Mouse (Mus musculus) ES-E14 (cell line): ENCODE results near the gene Ralb. TPM values are rescaled to one million over a fixed set of nuclear protein-coding genes. Genes with fewer than 3 reads are reported as not detected.

Experiments
- DNase-seq: peaks from one replicate; pipeline ENCODE4 v3.0.0-alpha.2; 2013; ENCODE audit warnings: low read depth, low spot score
- H3K27ac ChIP-seq: 2 replicates; pipeline ENCODE4 v1.5.1; 2012; ENCODE audit warnings: low read depth, mild to moderate bottlenecking, low read length, moderate library complexity, mixed read lengths; ENCODE audit not compliant: poor library complexity, insufficient read depth, severe bottlenecking
- H3K36me3 ChIP-seq: 2 replicates; pipeline ENCODE4 v1.6.1; 2012; ENCODE audit warnings: mild to moderate bottlenecking, low read length, moderate library complexity, mixed read lengths; ENCODE audit not compliant: control insufficient read depth, poor library complexity, insufficient read depth, severe bottlenecking
- H3K4me1 ChIP-seq, 2 experiments: fragments of 150-350 bp in 1 of 2; sonication (generic) in 1 of 2; 2 replicates each; pipeline ENCODE4 v1.6.1; 2012; ENCODE audit warnings: low read length in 2 of 2, mild to moderate bottlenecking in 1 of 2, mixed read lengths in 1 of 2; ENCODE audit not compliant: control insufficient read depth in 2 of 2, insufficient read depth in 2 of 2, poor library complexity in 1 of 2
- H3K4me3 ChIP-seq, 2 experiments: fragments of 150-350 bp in 1 of 2; sonication (generic) in 1 of 2; 2 replicates each; pipeline ENCODE4 v1.5.1; 2012; ENCODE audit warnings: low read length in 2 of 2, low read depth in 1 of 2, mild to moderate bottlenecking in 1 of 2, mixed read lengths in 1 of 2; ENCODE audit not compliant: insufficient read depth in 1 of 2, poor library complexity in 1 of 2, severe bottlenecking in 1 of 2
- H3K9ac ChIP-seq: 2 replicates; pipeline ENCODE4 v1.6.1; 2012; ENCODE audit warnings: low read depth, mild to moderate bottlenecking, low read length, mixed read lengths; ENCODE audit not compliant: poor library complexity, insufficient read depth, severe bottlenecking
- H3K9me3 ChIP-seq: fragments of 150-350 bp; sonication (generic); 2 replicates; pipeline ENCODE4 v1.6.1; 2012; ENCODE audit warnings: low read depth, mild to moderate bottlenecking, low read length; ENCODE audit not compliant: control insufficient read depth, insufficient read depth
- CHD2 ChIP-seq: IDR thresholded peaks from 2 replicates; pipeline ENCODE4 v1.6.1; 2014; ENCODE audit warnings: mild to moderate bottlenecking, low read depth, low read length, inconsistent platforms
- HCFC1 ChIP-seq: IDR thresholded peaks from 2 replicates; pipeline ENCODE4 v1.6.1; 2012; ENCODE audit warnings: low read length, inconsistent platforms, borderline replicate concordance; ENCODE audit not compliant: insufficient read depth
- MAFK ChIP-seq: IDR thresholded peaks from 2 replicates; pipeline ENCODE4 v1.6.1; 2014; ENCODE audit warnings: mild to moderate bottlenecking, low read depth, low read length, inconsistent platforms; ENCODE audit not compliant: insufficient read depth
- ZC3H11A ChIP-seq: IDR thresholded peaks from 2 replicates; pipeline ENCODE4 v1.6.1; 2012; ENCODE audit warnings: low read depth, mild to moderate bottlenecking, inconsistent platforms, low read length, borderline replicate concordance
- ZNF384 ChIP-seq: IDR thresholded peaks from 2 replicates; pipeline ENCODE4 v1.6.1; 2012; ENCODE audit warnings: low read depth, low read length, inconsistent platforms
- in situ Hi-C, 2 experiments: fragments of 600-800 bp; cut with MboI; formaldehyde crosslinking; loops; one replicate each; pipeline ENCODE4 v1.15.1; 2025; ENCODE audit warnings: low sequenced_read_pairs in 2 of 2, inconsistent platforms in 1 of 2; ENCODE audit not compliant: unreplicated experiment in 2 of 2
- total RNA-seq: library from RNA; depleted of rRNA; stranded (reverse); fragments of 300-350 nt; gene quantifications from 2 replicates; pipeline ENCODE4 v1.2.3, GENCODE M21; 2012

Ralb gene
- total RNA-seq, 1 experiment: 30.8 TPM

DNA sequence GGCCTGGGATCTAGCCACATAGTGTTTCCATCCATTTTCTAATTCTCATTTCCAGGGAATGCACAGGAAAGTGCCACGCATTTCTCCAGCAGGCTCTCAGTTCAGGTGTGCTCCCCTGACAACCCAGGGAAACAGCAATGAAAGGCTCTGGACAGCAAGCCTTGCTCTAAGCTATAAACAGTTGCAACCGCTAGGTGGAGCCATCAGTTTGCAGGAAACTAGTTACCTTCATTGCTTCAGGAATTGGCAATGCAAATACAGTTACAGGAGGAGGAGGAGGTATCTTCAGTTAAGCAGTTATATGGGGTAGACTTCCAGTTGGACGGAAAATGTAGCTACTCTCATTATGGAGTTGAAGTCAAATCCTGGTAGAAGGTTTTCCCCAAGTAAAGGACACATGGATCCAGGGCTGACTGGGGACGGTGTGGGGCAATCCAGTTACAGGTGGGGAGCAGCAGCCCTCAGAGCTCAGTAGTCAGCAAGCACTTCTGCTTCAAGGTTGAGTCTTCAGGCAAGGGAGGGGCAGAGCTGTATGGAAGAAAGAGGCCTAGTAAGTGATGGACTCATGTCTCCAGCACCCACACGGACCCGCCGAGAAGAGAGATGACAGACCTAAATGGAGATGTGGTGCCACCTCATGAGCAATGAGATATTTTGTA, 44.2 kb upstream of the Ralb start:
- no peak overlapping the region; the same call in 1 of the 2 replicates for H3K9ac ChIP-seq
- H3K4me3 ChIP-seq: no peak overlapping the region
- no peak overlapping the region for H3K27ac ChIP-seq
- TF ChIP-seq ZC3H11A: peak; percentile 84; the same call in 1 of the 2 replicates
- TF ChIP-seq MAFK: no peak
- DNase-seq: peak; percentile 68
- no peaks in the 10 kb centered on the region for H3K9me3 ChIP-seq
- in situ Hi-C loops: no loop called here
- peaks cover 12% of the 10 kb centered on the region; the same call in 1 of the 2 replicates for H3K36me3 ChIP-seq
- H3K4me1 ChIP-seq: no peaks in the 10 kb centered on the region

DNA sequence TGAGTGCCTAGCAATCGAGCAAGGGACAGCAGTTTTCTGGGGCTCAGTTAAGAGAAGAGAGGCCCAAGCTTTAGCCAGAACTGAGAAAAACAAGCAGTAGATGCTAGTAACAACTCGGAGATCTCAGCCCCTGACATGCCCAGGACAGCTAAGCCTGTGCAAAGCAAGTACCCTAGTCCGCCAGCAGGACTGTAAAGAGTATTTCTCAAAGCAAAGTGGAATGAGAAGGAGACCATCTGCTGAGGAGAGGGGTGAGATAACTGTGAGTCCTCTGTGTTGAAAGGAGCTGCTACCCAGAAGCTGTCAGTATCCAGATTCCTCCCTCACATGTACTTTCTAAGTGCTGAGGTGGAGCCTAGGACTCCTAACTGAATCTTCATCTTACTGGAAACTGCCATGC, 41.9 kb upstream of the Ralb start:
- Histone ChIP-seq H3K4me1 (no peaks in the 10 kb centered on the region), H3K36me3 (peaks cover 12% of the 10 kb centered on the region; the same call in 1 of the 2 replicates), H3K9me3 (no peaks in the 10 kb centered on the region), H3K27ac (no peak overlapping the region), H3K4me3 (no peak overlapping the region), H3K9ac (no peak overlapping the region)
- in situ Hi-C loops: no loop called here
- no peak for DNase-seq
- TF ChIP-seq CHD2 (no peak), ZC3H11A (no peak), ZNF384 (no peak), MAFK (no peak), HCFC1 (no peak)

DNA sequence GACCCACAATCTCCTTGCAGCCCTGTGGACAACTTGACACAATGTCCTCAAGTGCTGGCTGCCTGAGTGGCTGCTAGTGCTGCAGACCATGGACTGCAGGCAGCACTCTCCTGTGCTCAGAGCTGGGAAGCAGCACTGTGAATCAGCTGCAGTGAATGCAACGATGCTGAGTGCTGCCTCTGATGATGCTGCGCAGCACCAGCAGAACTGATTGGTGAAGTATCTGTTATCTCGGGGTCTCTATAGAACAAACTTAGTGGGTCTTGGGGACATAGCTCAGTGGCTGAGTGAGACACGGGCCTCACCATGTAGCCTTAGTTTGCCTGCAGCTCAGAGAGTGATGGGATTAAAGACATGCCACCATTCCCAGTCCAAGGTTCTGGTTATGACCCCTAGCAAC, 41.1 kb upstream of the Ralb start:
- Histone ChIP-seq H3K9ac (no peak overlapping the region), H3K9me3 (no peaks in the 10 kb centered on the region), H3K4me1 (no peaks in the 10 kb centered on the region), H3K36me3 (peaks cover 12% of the 10 kb centered on the region; the same call in 1 of the 2 replicates), H3K27ac (no peak overlapping the region), H3K4me3 (no peak overlapping the region)
- TF ChIP-seq MAFK (no peak), CHD2 (no peak), ZNF384 (no peak), HCFC1 (no peak), ZC3H11A (no peak)
- in situ Hi-C loops: no loop called here
- DNase-seq: no peak

DNA sequence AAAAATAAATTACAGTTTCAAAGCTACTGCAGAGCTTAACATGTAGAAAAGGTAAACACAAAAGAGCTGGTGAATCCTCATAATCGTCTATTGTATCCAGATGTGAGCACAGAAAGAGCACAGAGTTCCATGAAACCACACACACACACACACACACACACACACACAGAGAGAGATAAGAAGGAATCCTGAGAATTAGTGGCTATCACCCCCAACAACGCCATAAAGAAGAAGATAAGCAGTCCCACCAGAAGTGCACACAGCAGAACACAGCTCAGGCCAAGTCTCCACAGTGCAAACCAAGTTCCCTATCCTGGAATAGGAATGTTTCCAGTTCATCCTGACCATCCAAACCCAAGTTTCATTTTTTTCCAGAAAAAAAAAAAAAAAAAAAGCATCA, 40.6 kb upstream of the Ralb start:
- in situ Hi-C loops: no loop called here
- H3K4me1 ChIP-seq: no peaks in the 10 kb centered on the region
- no peak for DNase-seq
- no peak overlapping the region for H3K9ac ChIP-seq
- no peak overlapping the region for H3K4me3 ChIP-seq
- no peaks in the 10 kb centered on the region for H3K9me3 ChIP-seq
- H3K36me3 ChIP-seq: peaks cover 12% of the 10 kb centered on the region; the same call in 1 of the 2 replicates
- H3K27ac ChIP-seq: no peak overlapping the region
- TF ChIP-seq MAFK (no peak), HCFC1 (no peak), CHD2 (no peak), ZNF384 (no peak), ZC3H11A (no peak)
